Mouse (Mus musculus) embryo, embryonic 10.5 days (tissue): Measurements from ENCODE around the gene Ndufa7.

Experiments used
- DNase-seq: peaks from one replicate; pipeline ENCODE4 v3.0.0-alpha.2; 2015; ENCODE audit warnings: low spot score

The Ndufa7 gene

GRCm38 (mm10) chr17:33824084-33824996 lies at the start of gene Ndufa7, which contains the start of gene Rps28:
Gene Ndufa7 (plus strand): TSS chr17:33824572.
Gene Rps28 (minus strand): TSS chr17:33824562.
- DNase-seq = peak; percentile 98

DNA sequence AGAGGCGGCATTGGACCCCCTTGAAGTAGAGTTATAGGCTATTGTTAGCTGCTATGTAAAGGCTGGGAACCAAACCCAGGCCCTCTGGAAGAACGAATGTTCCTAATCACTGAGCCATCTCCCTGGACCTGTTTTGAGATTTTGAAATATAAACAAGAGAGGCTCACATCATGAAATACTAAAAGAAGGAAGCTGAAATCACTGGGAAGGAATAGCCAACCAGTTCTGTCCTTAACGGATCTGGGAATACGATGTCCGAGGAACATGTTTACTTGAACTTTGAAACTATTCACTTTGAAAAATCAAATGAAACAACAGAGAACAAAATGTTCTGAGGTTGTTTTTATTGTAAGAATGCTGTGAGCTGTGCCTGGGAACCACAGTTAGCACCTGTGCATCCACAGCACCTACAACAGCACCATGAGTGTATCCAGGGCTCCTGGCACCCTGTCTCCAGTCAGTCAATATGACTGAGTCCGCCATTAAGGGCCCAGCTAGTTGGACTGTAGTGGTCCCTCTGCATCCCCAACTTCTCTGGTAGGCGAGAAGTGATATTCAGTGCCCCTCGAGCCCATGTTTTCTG lies 49.7 kb upstream of the Ndufa7 start:
- no peak for DNase-seq

- DNase-seq = no peak
Observed at GRCm38 (mm10) chr17:33775287-33775686, 49.1 kb upstream of the Ndufa7 start.

DNA sequence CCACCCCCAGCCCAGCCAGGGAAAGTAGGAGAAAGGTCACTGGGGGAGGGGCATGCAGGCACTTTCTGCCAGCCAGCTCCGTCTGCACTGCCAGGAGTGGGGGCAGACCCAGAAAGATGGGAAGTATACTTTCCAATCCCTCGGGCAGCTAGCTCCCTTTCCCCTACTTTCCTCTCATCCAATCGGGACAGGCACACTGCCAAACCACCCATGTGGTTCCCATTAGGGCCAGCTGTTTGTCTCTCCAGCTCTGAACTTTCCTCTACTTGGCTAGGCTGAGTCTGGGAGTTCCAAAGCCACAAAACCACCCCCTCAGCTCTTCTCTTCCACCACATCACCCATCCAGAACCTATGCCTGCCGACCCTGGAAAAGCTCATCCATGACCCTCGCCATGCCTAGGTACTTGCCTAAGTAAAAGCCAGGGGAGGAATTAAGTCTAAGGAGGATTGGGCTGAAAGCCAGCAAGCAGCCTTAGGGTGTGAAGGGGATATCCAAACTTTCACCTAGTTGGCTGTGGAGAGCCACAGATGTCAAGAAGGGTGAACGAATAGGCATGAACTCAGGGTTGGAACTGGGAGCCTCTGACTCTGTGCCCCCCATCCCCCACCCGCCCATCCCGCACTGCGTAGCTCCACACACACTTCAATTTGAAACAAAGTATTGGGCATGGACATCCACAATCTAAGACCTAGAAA lies 45.0 kb upstream of the Ndufa7 start:
- peak; percentile 84 for DNase-seq

GRCm38 (mm10) chr17:33779967-33780295 lies 44.4 kb upstream of the Ndufa7 start:
- DNase-seq = peak; percentile 22

- peak; percentile 6 for DNase-seq
Observed at GRCm38 (mm10) chr17:33780431-33780830, 43.9 kb upstream of the Ndufa7 start.

- DNase-seq = peak; percentile 75
Observed at GRCm38 (mm10) chr17:33781124-33781977, 43.0 kb upstream of the Ndufa7 start, which contains the start of gene Angptl4. Gene Angptl4 (minus strand): TSS chr17:33781830.

GRCm38 (mm10) chr17:33782067-33782466 lies 42.3 kb upstream of the Ndufa7 start:
- no peak for DNase-seq

- no peak for DNase-seq
Observed at GRCm38 (mm10) chr17:33783408-33783807, 41.0 kb upstream of the Ndufa7 start.

DNA sequence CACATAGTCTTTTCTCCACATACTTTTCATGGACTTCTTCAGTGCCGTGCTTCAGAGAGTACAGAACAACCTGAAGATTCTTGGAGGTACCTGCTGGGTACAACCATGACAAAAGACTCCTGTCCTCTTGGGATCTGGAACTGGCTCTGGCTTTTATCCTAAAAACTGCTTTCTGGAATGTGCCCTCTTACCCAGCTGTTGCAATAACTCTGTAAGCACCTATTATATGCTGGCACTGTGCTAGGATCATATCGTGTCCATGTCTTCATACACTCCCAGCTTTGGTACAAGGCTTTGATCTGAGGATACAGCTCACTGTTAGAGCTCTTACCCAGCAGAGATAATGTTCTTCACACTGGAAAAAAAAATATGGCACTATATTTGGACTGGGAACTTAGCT lies 39.4 kb upstream of the Ndufa7 start:
- no peak for DNase-seq

- DNase-seq = no peak
Observed at GRCm38 (mm10) chr17:33786375-33786774, 38.0 kb upstream of the Ndufa7 start.

DNA sequence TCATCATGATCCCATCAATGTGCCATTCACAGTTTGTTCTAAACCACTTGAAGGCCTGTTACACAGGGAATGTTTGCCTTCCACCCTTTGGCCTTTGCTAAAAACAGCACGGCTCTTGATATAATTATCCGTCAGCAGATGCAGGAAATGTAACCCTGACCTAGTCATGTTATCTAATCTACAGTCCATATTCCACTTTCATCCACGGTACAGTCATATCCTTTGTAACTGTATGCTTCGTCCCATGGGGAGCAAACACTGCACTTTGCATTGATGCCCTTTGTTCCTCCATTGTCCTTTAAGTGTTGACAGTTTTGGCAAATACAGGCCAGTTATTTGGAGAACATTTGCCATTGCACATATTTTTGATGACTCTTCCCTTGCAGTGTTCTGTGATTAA lies 35.6 kb upstream of the Ndufa7 start:
- DNase-seq = no peak

GRCm38 (mm10) chr17:33798306-33798705 lies 26.1 kb upstream of the Ndufa7 start:
- DNase-seq = no peak

GRCm38 (mm10) chr17:33799277-33799676 lies 25.1 kb upstream of the Ndufa7 start:
- DNase-seq = no peak

DNA sequence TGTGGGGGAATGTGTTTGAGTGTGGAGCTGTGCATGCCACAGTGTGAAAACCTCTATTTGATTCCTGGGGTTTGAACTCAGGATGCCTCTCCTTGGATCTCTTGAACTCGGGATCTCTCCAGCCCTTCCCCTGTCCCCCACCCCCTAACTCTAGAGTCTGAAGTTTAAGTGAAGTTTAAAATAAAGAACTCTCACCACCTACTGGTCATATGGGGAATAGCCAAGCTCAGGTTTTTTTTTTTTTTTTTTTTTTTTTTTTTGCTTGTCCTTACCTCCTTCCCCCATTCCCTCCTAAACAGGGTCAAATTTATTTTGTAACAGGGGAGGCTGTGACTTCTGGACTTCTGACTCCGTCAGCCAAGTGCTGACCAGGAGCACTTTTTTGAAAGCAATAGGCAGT lies 22.2 kb upstream of the Ndufa7 start:
- DNase-seq = peak; percentile 70

GRCm38 (mm10) chr17:33804205-33804604 lies 20.2 kb upstream of the Ndufa7 start:
- DNase-seq = no peak

DNA sequence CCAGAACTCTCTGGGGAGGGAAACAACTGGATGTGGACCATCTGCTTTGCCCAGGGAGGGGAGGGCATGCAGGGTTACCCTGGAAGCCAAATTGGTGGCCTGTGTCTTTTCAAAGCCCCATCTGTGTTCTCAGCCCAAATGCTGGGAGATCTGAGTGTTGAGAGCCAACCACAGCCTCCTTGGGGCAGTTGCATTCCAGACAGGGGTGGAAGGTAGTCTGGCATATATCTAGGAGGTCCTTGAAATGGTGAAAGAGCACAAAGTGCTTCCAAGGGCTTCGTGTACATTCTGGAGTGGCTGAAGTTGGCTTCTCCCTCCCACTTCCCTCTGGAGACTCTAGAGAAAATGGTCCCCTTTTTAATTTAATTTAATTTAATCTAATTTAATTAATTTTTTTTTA lies 19.6 kb upstream of the Ndufa7 start:
- no peak for DNase-seq

GRCm38 (mm10) chr17:33807181-33807888 lies 17.0 kb upstream of the Ndufa7 start:
- no peak for DNase-seq

GRCm38 (mm10) chr17:33808192-33808591 lies 16.2 kb upstream of the Ndufa7 start:
- no peak for DNase-seq

- peak; percentile 98 for DNase-seq
Observed at GRCm38 (mm10) chr17:33810334-33811141, 13.8 kb upstream of the Ndufa7 start, which contains the start of gene Kank3. Gene Kank3 (plus strand): TSS chr17:33810519.
